In genomic region chr10:108300843-108301242, GRCm38 (mm10) we compare ENCODE assay signal across 8 mouse cellular contexts. TPM values are rescaled to one million over a fixed set of nuclear protein-coding genes. Genes with fewer than 3 reads are reported as not detected.
DNase-seq lines count a peak whose midpoint lies in the region; ATAC-seq lines count a peak whose summit lies in the region.

No protein-coding gene starts in this region.

- intact Hi-C loops in gastrocnemius, postnatal 14 days (cut with DNase I; ENCODE audit: low total_unique reads): loop anchor here (5.0 kb wide), 1 partner anchor 136 kb away; no protein-coding TSS in a partner anchor
- intact Hi-C loops in left cerebral cortex, postnatal 10 days (cut with DNase I): loop anchor here (2.0 kb wide), 1 partner anchor 136 kb away; no protein-coding TSS in a partner anchor

- ATAC-seq in inflammation-experienced regulatory T-cells, adult 6 months: peak; percentile 81
- ATAC-seq in megakaryocyte-erythroid progenitor cell, adult 5-6 weeks (replicated peaks; ENCODE audit: low FRiP score, low TSS enrichment, poor library complexity, severe bottlenecking): peak; percentile 93

- DNase-seq in adrenal gland, adult 18-20 months (ENCODE audit: low spot score in 2 of 2): peak; percentile 78 to 84
- peak; percentile 87 for DNase-seq in embryo, embryonic 10.5 days (ENCODE audit: low spot score)
- peak; percentile 70 for DNase-seq in gastrocnemius, postnatal 14 days
- peak; percentile 59 to 86 for DNase-seq in left cerebral cortex, postnatal 10 days (ENCODE audit: extremely low spot score in 1 of 2, low spot score in 2 of 2)
- DNase-seq in right cerebral cortex, postnatal 14 days: peak; percentile 87
- peak; percentile 80 for DNase-seq in urinary bladder, postnatal 25 days (ENCODE audit: low spot score)

RNA-seq across cellular contexts. Expression of gene Pawr, which starts 31.1 kb away (rescaled TPM):
- total RNA-seq in adrenal gland, adult 18-20 months (2021): 10 to 100 TPM in 1 of 2 experiments, 1 to 10 TPM in 1; 8.0 to 10.3 TPM
- total RNA-seq in gastrocnemius, postnatal 14 days (2021): 1 to 10 TPM; 1.5 to 1.7 TPM
- under 1 TPM in 1 of 3 experiments, not detected in 2; 0.44 TPM for polyA plus RNA-seq in inflammation-experienced regulatory T-cells, adult 6 months (2017; shearing (Covaris generic))
- 1 to 10 TPM; 1.8 to 2.5 TPM for total RNA-seq in left cerebral cortex, postnatal 10 days (2021)
- not detected in 2 replicates for total RNA-seq in megakaryocyte-erythroid progenitor cell, adult 5-6 weeks (2014; fragmentation: Nextera tagmentation)
- not detected in 2 replicates for total RNA-seq in megakaryocyte-erythroid progenitor cell, adult 5-6 weeks (2017)

Comparison
In these comparisons a context has a peak if more than half of its experiments do, and no peak if none do; other contexts are left out.
1. Peak in every context shown above with its lines: DNase-seq and ATAC-seq.